Mouse (Mus musculus): ENCODE results near the gene Hoxc4. TPM values are rescaled to one million over a fixed set of nuclear protein-coding genes. Genes with fewer than 3 reads are reported as not detected.

The Hoxc4 gene
- polyA plus RNA-seq, 1 experiment from 2014 or later, result not detected

DNA sequence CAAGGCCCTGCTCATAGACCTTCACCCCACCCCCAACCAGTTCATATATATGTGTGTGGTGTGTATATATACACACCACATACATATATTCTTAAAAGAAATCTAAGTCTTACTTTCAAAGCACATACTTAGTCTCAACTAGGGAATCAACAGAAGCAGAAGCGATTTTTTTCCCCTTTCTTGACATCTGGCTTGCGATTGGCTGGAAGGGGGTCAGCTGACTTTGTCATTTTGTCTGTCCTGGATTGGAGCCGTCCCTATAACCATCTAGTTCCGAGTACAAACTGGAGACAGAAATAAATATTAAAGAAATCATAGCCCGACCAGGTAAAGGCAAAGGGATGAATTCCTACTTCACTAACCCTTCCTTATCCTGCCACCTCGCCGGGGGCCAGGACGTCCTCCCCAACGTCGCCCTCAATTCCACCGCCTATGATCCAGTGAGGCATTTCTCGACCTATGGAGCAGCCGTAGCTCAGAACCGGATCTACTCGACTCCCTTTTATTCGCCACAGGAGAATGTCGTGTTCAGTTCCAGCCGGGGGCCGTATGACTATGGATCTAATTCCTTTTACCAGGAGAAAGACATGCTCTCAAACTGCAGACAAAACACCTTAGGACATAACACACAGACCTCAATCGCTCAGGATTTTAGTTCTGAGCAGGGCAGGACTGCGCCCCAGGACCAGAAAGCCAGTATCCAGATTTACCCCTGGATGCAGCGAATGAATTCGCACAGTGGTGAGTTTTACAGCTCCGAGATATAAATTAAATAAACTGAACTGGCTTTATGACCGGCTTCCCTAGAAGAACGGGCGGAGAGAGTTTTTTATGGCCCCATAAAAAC is 9.2 kb upstream of the Hoxc4 start:
- H3K4me3 ChIP-seq, result no peak overlapping the region
- no peak overlapping the region for H3K27ac ChIP-seq (replicated peaks)
- peaks cover 100% of the 10 kb centered on the region for H3K27me3 ChIP-seq (ENCODE audit: low read depth, poor library complexity, severe bottlenecking)
- DNase-seq (ENCODE audit: low spot score), result no peak
- no peaks in the 10 kb centered on the region for H3K36me3 ChIP-seq
- WGBS, result 2% methylated on average over 27 of the region's 27 CpGs
- H3K9me3 ChIP-seq (replicated peaks), result no peaks in the 10 kb centered on the region
- H3K4me1 ChIP-seq, result peaks cover 8% of the 10 kb centered on the region

DNA sequence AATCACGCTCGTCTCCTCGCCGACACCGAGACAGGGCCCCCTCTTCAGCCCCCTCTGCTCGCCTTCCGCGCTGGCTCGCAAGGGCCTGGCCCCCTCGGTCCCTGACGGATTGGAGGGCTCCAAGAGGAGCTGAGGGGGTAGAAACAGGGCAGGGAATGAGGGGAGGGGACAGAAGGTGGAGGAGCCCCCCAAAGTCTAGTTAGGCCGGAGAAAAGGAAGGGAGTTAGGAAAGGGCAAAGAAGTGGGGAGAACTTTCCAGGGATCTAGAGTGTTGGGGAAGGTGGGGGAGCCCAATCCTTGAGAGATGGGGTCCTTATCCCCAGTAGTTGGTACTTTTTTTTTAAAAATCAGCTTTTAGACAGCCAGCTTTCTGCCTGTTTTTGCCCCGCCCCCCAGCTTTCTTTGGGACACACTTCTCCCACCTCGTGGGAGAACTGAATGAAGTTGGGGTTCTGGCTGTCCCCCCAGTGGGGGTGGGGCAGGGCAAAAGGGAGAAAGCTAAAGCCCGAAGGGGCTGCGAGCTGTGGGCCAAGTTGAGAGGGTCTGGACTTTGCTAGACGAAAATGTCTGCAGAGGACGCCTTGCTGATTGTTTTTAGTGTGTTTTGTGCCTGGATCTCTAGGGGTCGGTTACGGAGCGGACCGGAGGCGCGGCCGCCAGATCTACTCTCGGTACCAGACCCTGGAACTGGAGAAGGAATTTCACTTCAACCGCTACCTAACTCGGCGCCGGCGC is 8.5 kb upstream of the Hoxc4 start:
- no peak for DNase-seq (ENCODE audit: low spot score)
- peaks cover 13% of the 10 kb centered on the region for H3K4me1 ChIP-seq
- no peak overlapping the region for H3K27ac ChIP-seq (replicated peaks)
- no peaks in the 10 kb centered on the region for H3K9me3 ChIP-seq (replicated peaks)
- no peak overlapping the region for H3K4me3 ChIP-seq
- H3K36me3 ChIP-seq, result no peaks in the 10 kb centered on the region
- WGBS, result under 1% methylated on average over 31 of the region's 31 CpGs
- peaks cover 100% of the 10 kb centered on the region for H3K27me3 ChIP-seq (ENCODE audit: low read depth, poor library complexity, severe bottlenecking)

DNA sequence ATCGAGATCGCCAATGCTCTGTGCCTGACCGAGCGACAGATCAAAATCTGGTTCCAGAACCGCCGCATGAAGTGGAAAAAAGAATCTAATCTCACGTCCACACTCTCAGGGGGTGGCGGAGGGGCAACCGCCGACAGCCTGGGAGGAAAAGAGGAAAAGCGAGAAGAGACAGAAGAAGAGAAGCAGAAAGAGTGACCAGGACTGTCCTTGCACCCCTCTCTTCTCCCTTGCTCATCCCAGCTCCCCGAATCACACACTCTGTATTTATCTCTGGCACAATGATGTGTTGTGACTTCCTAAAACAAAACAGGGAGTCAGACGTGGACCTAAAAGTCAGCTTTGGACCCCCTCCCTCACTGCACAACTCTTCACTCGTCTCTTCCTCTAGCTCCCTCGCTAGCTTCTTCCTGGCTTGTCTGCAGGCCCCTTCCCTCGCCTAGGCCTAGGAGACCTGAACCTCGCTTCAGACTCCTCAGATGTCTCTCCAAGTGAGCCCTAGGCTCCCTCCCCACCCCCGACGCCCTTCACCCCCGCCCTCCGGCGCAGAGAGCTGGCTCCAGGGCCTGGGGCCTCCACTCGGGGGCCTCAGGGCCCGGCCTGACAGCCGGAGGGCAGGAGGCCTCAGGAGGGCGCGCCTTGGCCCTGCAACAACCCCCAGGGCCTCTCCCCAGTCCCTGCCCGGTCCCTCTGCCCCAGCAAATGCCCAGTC is 7.7 kb upstream of the Hoxc4 start:
- Histone ChIP-seq H3K4me3 (no peak overlapping the region), H3K27ac (replicated peaks) (no peak overlapping the region), H3K9me3 (replicated peaks) (no peaks in the 10 kb centered on the region), H3K36me3 (no peaks in the 10 kb centered on the region), H3K27me3 (ENCODE audit: low read depth, poor library complexity, severe bottlenecking) (peaks cover 100% of the 10 kb centered on the region), H3K4me1 (peaks cover 13% of the 10 kb centered on the region)
- WGBS, result under 1% methylated on average over 28 of the region's 28 CpGs
- peak; percentile 64 for DNase-seq (ENCODE audit: low spot score)

DNA sequence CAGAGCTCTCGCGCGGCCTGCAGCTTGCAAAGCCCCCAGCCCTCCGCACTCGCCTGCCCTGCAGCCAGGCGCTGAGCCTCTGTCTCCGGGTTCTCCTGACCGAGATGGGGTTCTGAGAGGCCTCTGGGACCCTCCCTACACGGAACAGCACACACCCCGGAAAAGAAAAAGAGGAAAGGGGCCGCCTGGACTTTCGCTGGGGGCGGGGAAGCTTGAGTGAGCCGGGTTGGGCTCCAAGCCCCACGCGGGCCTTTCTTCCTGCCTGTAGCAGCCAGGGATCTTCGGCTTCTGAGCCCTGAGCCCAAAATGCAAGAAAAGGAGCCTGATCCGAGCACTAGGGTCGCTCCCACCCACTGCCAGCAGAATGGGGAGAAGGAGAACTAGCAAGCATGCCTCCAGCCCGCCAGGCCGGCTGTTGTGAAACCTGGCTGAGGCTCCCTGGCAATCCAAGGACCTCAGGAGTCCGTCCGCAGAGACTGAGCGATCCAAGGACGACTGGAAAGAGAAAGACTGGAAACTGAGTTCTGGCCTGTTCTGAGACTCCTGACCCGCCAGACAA is 6.7 kb upstream of the Hoxc4 start:
- WGBS, result under 1% methylated on average over 26 of the region's 26 CpGs
- peaks cover 13% of the 10 kb centered on the region for H3K4me1 ChIP-seq
- peak; percentile 61 for DNase-seq (ENCODE audit: low spot score)
- H3K27ac ChIP-seq (replicated peaks), result no peak overlapping the region
- no peaks in the 10 kb centered on the region for H3K9me3 ChIP-seq (replicated peaks)
- H3K4me3 ChIP-seq, result no peak overlapping the region
- H3K27me3 ChIP-seq (ENCODE audit: low read depth, poor library complexity, severe bottlenecking), result peaks cover 100% of the 10 kb centered on the region
- H3K36me3 ChIP-seq, result no peaks in the 10 kb centered on the region

DNA sequence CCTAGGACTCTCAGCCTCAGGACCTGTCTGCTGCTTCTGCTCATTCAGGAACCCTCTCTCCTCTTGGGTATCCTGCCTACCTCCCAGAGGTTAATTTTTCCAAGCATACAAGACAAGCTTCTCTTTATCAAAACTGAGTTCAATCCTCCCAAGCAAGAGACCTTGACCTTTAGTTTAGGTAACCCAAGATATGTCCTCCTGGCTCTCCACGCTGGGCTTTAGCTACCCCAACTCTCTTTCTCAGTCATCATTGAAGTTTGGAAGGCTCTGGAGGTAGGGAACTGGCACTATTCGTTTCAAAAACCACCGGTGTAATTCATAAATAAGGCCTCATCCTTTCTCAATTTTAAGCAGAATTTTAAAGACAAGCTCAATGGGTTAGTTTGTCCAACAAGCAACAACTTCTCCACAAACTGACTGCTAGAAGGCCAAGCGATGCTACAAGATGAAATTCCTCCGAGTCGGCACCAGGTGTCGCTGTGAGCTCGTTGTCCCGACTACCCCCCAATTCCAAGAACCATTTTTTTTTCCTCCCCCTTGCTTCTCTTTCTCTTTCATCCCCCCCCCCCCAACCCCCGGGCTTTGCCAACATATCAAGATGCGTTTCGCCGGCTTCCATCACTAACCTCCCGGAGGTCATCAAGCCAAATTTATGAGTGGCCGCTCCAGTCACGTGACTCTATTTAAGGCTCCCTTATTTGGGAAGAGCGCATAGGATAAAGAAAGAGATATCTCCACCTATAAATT is 5.3 kb upstream of the Hoxc4 start:
- H3K27me3 ChIP-seq (ENCODE audit: low read depth, poor library complexity, severe bottlenecking), result peaks cover 100% of the 10 kb centered on the region
- H3K4me1 ChIP-seq, result peaks cover 13% of the 10 kb centered on the region
- no peak overlapping the region for H3K4me3 ChIP-seq
- WGBS, result 2% methylated on average over 17 of the region's 17 CpGs
- no peaks in the 10 kb centered on the region for H3K36me3 ChIP-seq
- peak; percentile 63 for DNase-seq (ENCODE audit: low spot score)
- no peak overlapping the region for H3K27ac ChIP-seq (replicated peaks)
- H3K9me3 ChIP-seq (replicated peaks), result no peaks in the 10 kb centered on the region

DNA sequence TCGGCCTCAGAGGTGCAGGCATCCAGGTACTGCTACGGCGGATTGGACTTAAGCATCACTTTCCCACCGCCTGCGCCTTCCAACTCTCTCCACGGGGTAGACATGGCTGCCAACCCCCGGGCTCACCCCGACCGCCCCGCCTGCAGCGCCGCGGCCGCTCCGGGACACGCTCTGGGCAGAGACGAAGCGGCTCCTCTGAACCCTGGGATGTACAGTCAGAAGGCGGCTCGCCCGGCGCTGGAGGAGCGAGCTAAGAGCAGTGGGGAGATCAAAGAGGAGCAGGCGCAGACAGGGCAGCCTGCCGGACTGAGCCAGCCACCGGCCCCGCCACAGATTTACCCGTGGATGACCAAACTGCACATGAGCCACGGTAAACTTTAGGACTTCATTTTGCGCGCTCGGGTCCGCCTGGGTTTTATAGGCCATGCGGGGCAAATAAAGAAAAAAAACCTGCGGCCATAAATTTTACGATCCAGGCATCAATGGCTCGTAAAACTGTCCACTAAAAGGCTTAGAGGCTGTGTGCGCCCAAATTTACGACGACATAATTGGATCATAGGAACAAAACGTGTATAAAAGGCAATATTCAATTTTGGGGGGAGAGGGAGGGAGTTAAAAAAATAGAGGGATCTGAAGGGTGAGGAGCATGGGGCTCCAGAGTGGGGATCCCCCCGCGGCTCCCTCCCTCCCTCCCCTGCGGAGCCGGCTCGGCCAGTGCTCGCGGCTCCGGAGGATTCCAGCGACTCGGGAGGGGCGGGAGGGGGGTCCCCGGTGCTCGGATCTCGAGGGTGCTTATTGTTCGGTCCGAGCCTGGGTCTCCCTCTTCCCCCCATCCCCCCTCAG is 4.3 kb upstream of the Hoxc4 start:
- Histone ChIP-seq H3K27me3 (ENCODE audit: low read depth, poor library complexity, severe bottlenecking) (peaks cover 100% of the 10 kb centered on the region), H3K4me1 (peaks cover 13% of the 10 kb centered on the region), H3K9me3 (replicated peaks) (no peaks in the 10 kb centered on the region), H3K27ac (replicated peaks) (no peak overlapping the region), H3K36me3 (no peaks in the 10 kb centered on the region), H3K4me3 (peak overlapping the region; percentile 20; the same call in 1 of the 2 replicates)
- DNase-seq (ENCODE audit: low spot score), result peak; percentile 66
- under 1% methylated on average over 49 of the region's 57 CpGs for WGBS

DNA sequence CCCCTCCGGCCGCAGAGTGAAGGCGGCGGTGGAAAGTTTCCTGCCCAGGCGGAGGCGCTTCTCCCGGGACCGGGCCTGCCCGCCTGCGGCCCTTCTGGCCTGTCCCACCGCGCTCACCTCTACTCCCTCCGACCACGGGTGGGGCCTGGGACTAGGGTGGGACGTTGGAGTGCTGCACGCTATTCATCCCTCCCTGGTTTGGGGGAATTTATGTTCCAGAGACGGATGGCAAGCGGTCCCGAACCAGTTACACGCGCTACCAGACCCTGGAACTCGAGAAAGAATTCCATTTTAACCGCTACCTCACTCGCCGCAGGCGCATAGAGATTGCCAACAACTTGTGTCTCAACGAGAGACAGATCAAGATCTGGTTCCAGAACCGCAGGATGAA is 3.7 kb upstream of the Hoxc4 start:
- H3K27me3 ChIP-seq (ENCODE audit: low read depth, poor library complexity, severe bottlenecking), result peaks cover 100% of the 10 kb centered on the region
- no peaks in the 10 kb centered on the region for H3K36me3 ChIP-seq
- H3K9me3 ChIP-seq (replicated peaks), result no peaks in the 10 kb centered on the region
- H3K27ac ChIP-seq (replicated peaks), result no peak overlapping the region
- under 1% methylated on average over 27 of the region's 28 CpGs for WGBS
- DNase-seq (ENCODE audit: low spot score), result peak; percentile 56
- H3K4me3 ChIP-seq, result 0 out of 2 replicates have a peak overlapping the region, but pooled peaks have one; percentile 3
- H3K4me1 ChIP-seq, result peaks cover 13% of the 10 kb centered on the region

DNA sequence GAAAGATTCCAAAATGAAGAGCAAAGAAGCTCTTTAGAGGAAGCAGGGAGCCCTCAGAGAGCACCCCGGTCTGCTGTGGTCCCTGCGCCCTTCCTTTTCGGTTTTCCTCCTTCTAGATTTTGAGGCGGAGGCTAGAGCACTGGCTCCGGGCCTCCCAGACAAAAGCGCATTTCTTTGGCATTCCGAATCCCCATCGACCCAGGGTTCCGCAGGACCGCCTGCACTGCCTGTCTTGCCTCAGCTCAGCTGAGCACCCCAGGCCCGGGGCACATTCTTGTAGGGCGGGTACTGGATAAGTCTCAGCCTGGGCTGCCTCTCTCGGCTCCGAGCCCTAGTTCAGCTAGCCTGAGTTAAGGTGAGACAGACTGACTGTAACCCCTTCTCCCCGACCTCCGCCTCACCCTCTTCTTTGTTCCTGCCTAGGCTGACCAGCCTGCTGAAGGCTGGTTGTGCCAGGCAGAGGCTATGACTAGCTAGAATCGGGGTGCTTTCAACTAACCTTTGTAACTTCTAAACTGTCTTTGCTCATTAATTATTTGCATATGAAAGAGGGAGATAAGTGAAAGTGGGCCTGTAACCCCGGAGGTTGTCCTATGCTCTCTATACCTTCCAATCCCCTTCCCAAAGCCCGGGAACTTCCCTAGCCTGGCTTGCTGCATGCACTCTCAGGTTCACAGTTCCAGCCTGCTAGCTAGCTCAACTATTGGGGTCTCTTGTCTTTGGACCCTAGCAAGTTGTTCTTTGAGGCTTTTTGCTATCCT is 3.1 kb upstream of the Hoxc4 start:
- peaks cover 13% of the 10 kb centered on the region for H3K4me1 ChIP-seq
- no peak overlapping the region for H3K4me3 ChIP-seq
- H3K36me3 ChIP-seq, result no peaks in the 10 kb centered on the region
- DNase-seq (ENCODE audit: low spot score), result peak; percentile 46
- H3K27ac ChIP-seq (replicated peaks), result no peak overlapping the region
- WGBS, result 2% methylated on average over 19 of the region's 19 CpGs
- no peaks in the 10 kb centered on the region for H3K9me3 ChIP-seq (replicated peaks)
- H3K27me3 ChIP-seq (ENCODE audit: low read depth, poor library complexity, severe bottlenecking), result peaks cover 100% of the 10 kb centered on the region

DNA sequence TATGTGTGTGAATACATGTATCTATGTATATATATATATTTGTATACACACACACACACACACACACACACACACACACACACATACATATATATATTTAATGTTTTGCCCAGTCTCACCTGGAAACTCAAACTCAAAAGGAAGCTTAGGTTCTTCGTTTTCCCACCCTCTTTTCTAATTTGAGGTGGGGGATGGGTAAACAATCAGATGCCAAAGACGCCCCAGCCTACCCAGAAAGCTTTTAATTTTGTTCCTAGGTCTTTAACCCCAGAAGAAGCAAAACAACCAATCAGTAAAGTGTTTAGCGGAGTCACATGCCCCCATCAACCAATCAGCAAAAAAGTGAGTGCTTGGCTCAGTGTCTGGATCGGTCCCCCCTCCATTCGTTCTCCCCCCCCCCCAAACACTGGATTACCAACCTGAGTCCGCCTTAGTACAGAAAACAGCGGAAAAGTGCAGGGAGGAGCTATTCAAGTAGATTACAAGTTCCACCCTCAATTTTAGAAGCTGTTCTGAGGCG is 2.2 kb downstream of the Hoxc4 start:
- no peaks in the 10 kb centered on the region for H3K4me1 ChIP-seq
- H3K4me3 ChIP-seq, result no peak overlapping the region
- no peaks in the 10 kb centered on the region for H3K9me3 ChIP-seq (replicated peaks)
- H3K36me3 ChIP-seq, result no peaks in the 10 kb centered on the region
- no peak overlapping the region for H3K27ac ChIP-seq (replicated peaks)
- no peak for DNase-seq (ENCODE audit: low spot score)
- under 1% methylated on average over 8 of the region's 8 CpGs for WGBS
- H3K27me3 ChIP-seq (ENCODE audit: low read depth, poor library complexity, severe bottlenecking), result peaks cover 100% of the 10 kb centered on the region

DNA sequence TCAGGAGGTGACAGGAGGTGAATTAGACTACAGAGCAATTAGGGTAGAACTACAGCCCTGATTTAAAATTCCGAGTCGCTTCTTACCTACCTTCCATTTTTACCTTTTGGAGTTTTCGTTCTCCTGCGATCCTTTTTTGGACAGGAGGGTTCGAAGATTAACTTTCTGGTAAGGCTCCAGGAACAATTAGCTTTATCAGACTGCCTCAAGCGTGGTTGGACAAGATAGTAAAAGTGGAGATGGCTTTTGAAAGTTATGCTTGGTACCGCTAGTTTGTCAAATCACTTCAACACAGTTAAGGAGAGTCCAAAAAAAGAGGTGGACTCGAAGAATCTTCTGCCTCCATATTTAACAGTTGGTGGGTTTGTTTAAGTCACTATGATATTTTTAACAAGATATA is 2.8 kb downstream of the Hoxc4 start:
- WGBS, result 8% methylated on average over 8 of the region's 8 CpGs
- no peaks in the 10 kb centered on the region for H3K4me1 ChIP-seq
- no peak for DNase-seq (ENCODE audit: low spot score)

DNA sequence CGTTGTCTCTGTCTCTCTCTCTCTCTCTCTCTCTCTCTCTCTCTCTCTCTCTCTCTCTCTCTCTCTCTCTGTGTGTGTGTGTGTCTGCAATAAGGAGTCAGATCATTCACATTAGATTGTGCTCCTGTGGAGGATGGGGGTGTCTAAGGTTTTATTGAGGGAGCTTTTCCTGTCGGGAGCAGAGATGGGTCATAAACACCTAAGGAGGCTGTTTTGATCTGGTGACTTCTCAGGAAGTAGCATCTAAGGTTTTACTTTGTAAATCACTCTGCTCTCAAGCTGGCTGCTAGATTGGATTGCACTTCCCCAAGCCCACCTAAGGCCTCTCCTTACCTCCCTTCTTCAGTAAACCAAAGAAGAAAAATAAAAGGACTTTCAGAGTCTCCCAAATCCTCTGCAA is 5.4 kb downstream of the Hoxc4 start:
- peaks cover 100% of the 10 kb centered on the region for H3K27me3 ChIP-seq (ENCODE audit: low read depth, poor library complexity, severe bottlenecking)
- H3K27ac ChIP-seq (replicated peaks), result no peak overlapping the region
- no peaks in the 10 kb centered on the region for H3K4me1 ChIP-seq
- no peaks in the 10 kb centered on the region for H3K9me3 ChIP-seq (replicated peaks)
- no peak overlapping the region for H3K4me3 ChIP-seq
- no peak for DNase-seq (ENCODE audit: low spot score)
- H3K36me3 ChIP-seq, result no peaks in the 10 kb centered on the region
- WGBS, result 4% methylated on average over 2 of the region's 2 CpGs

More for the DNA sequence above, 2.8 kb downstream of the Hoxc4 start:
- no peaks in the 10 kb centered on the region for H3K9me3 ChIP-seq (replicated peaks)
- no peak overlapping the region for H3K4me3 ChIP-seq
- no peaks in the 10 kb centered on the region for H3K36me3 ChIP-seq
- peaks cover 100% of the 10 kb centered on the region for H3K27me3 ChIP-seq (ENCODE audit: low read depth, poor library complexity, severe bottlenecking)
- H3K27ac ChIP-seq (replicated peaks), result no peak overlapping the region

All from midbrain, embryonic 10.5 days (tissue).